Mouse (Mus musculus) layer of hippocampus, adult 18-20 months (tissue): ENCODE results near the gene Hs3st5. TPM values are rescaled to one million over a fixed set of nuclear protein-coding genes. Genes with fewer than 3 reads are reported as not detected.

Source experiments
- DNase-seq, 2 experiments: peaks; one replicate each; pipeline ENCODE4 v3.0.0; 2022; ENCODE audit warnings: low spot score in 2 of 2
- total RNA-seq, 2 experiments: library from RNA; stranded (reverse); gene quantifications; 2 replicates each; pipeline ENCODE4 v1.2.3; 2021

Hs3st5 gene
- total RNA-seq, 2 experiments from 2014 or later: 1.0 to 1.2 TPM

DNA sequence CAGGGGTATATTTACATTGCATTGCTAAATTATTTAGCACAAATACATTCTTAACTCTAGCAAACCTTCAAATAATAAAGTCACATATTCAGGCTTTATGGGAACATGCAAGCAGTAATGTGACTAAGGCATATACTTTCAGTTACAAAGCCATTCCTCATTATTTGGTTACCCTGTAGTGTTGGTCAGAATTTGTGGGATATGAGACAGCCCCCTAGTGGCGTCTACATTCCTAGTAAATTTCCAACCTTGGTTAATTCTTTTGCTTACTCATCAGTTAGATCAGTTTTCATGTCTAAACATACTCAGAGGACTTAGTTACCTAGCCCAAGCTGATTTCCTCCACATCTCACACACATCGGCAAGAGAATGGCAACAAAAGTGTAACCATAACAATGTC is 285.2 kb downstream of the Hs3st5 start:
- peak in 1 of 2 experiments; percentile 46 for DNase-seq

DNA sequence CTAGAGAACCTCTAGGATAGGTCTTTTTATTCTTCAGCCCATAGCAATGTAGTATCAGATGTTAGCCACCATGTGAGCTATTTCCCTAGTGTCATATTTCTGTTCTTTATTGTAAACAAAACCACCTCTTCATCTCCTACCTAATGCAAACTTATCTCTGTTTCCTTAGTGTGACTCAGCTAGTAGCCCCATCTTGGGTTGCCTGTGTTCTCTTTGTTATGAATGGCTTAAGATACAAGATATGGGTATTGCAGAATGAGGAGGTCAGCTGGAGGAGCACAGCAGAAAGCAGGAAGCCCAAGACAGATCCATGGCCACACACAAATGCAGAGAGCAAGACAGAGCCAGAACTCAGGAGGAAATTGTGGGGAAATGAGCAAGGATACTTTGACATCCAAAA is 288.7 kb downstream of the Hs3st5 start:
- no peak for DNase-seq

DNA sequence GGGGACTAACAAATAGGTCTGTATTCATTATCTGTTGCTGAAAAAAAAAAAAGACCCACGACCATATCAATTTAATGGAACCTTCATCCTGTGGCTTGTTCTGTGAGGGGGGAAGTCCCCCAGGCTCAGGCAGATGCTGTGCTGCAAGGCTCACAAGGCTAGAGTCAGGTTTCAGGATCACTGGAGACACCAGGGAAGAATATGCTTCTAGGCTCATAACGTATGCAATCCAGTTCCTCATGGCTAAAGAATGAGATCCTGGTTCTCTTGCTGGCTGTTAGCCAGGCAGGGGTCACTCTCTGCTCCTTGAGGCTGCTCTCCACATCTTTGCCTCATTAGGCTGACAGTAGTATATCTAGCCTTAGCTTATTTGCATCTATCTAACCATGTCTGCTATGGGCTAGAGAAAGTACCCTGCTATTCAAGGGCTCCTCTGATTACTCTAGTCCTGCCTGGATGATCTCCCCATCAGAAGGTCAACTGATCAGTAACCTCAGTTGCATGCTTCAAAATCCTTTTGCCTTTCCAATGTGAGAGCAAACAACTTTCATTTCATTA is 294.4 kb downstream of the Hs3st5 start:
- DNase-seq: no peak

DNA sequence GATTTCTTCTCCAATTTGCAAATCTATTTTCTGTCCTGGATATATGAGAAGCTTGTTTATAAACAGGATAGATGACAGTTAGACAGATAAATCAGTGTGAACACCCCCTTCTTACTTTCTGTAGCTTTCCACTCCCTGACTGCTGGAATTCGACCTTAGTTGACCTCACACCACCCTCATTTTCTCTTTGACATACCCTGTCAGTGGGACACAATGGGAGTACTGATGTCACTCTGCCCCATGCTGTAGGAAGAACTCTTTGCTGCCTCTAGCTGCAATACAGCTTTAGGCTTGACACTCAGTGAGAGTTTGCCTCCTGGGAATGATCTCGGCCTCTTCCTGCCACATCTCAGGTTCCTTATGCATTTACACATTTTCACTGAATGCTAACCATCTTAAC is 297.1 kb downstream of the Hs3st5 start:
- no peak for DNase-seq

DNA sequence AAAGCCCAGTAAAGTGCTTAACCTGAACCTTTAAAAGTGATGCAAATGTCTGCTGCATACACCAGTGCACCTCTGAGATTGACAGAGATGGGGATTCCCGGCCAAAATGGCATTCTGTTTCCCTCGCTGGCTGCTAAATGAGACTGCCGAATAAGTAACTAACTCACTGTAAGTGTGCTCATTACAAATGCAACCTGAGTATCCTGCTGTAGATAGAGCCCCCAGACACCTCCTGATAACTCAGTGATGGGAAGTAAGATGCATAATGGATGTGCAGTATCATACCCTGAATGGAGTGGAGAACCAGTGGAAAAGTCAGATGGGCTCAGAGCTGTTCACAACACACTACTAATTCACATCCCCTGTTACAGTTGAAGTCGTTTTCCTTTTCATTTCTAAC is 298.7 kb downstream of the Hs3st5 start:
- no peak for DNase-seq

DNA sequence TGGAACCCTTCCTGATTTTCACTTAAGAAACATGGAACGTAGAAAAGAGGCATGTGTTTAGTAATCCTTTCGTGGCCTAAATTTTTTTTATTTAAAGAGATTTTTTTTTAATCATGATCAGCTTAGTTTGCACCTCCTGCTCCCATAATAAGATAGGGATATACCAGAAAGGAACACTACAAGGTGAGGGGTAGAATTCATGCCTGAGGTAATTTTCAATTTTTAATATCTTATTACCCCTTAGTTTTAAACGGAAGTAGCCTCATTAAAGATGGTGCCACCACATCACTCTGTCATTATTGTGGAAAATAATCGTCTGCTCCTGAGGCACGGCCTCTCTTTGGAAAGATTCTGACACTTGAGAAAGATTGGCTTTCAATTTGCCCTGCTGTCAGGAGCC is 299.2 kb downstream of the Hs3st5 start:
- DNase-seq: no peak

DNA sequence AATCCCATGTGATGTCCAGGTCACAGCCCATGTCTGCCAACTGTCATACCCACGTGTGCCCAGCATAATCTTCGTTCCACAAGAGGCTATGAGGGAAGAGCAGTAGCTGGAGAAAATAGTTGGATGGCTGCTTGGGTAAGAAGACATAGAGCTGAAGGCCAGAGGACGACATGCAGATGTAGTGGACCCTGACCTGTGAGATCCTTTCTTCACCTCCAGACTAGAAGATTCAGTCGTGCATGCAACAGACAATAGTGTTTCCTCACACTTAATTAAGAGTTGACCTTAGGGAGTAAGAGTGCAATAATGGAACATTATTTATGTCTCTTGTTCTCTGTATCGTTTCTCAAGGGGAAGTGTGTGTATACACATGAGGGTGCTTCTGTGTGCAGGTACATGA is 300.4 kb downstream of the Hs3st5 start:
- no peak for DNase-seq

DNA sequence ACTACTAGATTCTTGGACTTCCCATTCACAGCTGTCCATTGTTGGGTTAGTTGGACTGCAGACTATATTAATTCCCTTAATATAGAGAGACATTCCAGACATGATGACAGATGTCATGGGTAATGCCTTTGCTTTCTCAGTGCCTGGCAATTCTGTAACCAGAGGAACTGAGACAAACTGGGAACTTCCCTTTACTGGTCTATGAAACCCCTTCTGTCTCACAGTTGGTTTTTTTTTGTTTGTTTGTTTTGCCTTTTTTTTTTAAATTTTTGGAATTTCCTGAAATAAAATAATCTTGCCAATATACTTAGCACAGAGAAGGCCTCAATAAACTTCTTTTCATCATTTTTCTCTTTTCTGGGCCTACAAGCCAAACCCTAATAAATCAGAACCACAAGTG is 312.3 kb downstream of the Hs3st5 start:
- no peak for DNase-seq

DNA sequence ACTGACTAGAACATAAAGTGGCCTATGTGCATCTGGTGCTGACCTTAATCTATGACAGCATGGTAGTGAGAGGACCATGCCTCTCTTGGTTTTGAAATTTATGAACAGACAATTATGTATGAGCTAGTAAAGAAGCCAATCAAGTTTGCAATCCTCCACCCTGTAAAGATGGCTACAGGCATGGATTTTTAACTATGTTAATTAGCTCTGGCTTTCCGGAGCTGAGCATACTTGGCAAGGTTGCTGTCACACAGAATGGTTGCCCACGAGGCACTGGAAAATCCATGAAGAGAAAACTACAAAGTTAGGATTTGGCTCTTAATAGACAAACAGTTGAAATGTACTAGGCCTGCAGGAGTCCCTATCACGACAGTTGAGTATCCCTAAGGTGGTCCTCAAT is 322.5 kb downstream of the Hs3st5 start:
- no peak for DNase-seq

DNA sequence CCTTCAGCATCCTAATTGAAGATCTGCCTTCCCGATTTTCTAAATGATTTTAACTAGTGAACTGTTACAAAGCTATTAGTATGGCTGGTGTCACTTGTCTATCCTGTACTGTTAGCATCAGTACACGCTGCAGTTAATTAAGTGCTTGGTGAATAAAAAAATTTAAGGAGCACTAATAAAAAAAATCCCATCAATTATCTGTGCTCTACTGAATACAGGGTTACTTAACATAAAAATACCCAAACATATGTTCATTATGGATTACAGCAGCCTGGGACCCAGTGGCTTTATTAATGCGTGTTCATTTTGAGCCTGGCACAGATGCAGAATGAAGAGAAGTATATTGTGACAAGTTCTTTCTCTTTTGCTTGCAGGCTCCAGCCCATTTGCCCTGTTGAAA is 325.6 kb downstream of the Hs3st5 start:
- no peak for DNase-seq

DNA sequence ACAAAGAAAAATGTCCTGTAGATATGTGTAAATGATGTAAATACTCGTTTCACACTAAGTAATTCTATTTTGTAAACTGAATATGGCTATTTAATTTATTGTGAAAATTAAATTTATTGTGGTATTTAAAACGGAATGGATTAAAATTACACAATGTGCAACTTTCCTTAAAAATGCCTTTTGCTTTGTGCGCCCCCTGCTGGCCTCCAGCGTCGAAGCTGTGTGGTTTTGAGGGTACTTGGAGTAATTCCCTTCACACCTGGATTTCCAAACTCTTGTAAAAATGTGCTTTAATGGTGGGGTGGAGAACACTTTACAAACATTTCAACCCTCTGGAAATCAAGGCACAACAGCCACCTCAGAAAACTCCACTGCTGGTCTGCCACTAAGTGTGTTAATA is 327.6 kb downstream of the Hs3st5 start:
- peak in 1 of 2 experiments; percentile 42 for DNase-seq

DNA sequence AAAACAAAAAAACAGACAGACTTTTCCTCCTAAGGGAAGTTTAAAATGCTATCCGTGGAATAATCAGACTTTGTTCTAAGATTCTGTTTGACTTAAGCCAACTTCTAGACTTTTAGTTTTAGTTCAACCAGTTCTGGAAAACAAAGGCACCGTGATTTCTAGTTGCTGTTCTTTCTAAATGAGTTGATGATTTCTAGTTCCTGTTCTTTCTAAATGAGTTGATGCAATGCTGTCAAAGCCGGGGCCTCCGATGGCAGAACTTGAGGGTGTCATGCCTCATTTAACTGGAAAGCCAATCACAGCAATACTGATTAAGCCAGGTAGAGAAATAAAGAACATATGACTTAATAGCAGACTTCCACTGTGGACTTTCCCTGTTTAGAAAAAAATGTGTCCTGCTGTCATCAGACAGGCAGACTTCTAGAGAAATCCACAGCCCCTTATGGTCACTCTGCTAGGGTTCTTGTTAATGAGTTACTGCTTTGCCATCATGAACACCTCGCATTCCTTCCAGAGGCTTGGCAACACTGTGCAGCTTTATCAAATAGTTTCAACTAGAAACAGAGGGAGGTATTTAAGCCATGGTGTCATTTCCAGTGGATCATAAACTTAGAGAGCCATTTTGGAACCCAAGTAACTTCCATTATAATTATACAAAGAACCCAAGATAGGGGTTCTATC is 329.4 kb downstream of the Hs3st5 start:
- no peak for DNase-seq

DNA sequence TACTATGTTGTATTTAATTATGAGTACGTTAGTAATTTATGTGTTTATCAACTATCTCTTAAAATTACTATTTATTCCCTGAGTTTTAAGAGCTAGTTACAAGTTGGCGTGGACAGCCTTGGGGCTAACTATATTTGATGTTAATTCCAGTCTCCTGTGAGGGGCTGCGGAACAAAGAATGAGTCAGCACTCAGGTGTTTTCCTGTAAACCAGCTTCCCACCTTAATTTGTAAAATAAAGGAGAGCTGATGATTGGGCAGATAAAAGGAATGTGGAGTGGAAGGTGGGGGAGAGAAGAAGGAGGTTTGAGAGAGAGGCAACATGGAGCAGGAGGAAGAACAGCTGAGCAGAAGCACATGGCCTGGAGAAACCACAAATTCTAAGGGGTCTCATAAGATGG is 343.6 kb downstream of the Hs3st5 start:
- DNase-seq: no peak

DNA sequence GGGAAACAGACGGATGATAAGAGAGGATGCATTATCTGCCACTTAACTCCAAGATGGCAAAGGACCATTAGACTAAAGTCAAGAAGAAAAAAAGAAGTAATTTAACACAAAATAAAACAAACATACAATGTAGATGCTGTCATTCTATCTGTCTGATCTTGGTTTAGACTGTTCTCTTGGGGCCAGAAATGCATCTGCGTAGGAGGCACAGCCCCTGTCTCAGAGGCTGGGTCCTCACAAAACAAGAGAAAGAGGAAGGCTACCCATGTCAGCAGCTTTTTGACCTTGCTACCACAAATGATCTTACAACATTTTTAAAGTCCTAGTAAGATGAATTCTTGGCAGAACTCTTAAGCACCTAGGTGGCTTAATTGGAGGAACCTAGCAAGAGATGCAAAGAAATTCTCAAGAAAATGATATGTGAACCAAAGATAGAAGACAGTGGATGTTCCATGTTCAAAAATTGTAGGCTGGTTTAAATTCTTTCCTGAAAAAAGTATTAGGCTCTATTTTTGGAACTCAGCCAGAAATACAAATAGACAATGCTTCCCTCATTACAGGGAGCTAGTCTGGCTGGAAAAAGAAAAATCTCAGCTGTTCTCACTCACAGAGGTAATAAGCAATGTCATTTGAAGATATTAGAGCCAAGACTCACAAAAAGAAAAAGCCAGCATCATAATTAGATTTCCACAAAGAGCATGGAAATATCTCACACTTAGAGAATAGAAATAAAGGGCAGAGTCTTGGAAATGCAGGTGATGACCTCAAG is 355.7 kb downstream of the Hs3st5 start:
- DNase-seq: no peak
